Comparison of ENCODE assay signal across 9 mouse cellular contexts in the genomic region with DNA sequence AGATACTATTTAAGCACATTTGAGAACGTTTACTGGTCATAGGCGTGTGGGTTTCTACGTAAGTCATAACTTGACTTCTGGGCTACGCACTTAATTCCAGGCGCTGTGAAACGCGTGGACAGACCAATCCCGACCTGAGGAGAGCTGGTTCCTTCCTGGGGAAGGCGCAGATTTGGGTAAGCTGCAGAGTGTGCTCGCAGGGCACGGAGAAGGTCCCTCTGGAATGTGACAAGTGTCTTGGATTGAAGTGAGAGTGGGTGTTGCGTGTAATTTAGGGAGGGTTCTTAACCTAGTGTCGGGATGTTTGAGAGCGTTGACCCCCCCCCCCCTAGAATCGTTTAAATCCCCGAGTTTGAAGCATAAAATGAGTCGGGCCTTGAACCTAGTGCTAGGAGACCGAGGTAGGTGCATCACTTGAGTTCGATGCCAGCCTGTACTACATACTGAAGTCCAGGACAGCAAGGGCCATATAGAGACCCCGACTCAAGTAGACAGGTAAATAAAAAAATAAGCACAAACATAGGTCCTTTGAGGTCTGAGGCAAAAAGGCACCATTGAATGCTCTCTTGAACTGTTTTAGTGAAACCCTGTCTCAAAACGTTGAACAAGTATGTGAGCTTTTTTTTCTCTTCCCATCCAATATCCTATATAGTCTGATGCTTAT. TPM values are rescaled to one million over a fixed set of nuclear protein-coding genes. Genes with fewer than 3 reads are reported as not detected.
DNase-seq lines count a peak whose midpoint lies in the region; ATAC-seq and TF ChIP-seq lines count a peak whose summit lies in the region.
"Had no signal": no experiment of that assay in that cellular context is flagged by ENCODE, and none has a peak within 500 bp of the region (broad histone marks: within the 10 kb centered on the region; RNA-seq: fewer than 3 reads in every experiment).

No protein-coding gene starts in this region.

- TF ChIP-seq EP300 in heart, postnatal 0 days (IDR thresholded peaks at IDR 0.05; ENCODE audit: low read depth) = no peak

- H3K4me1 ChIP-seq in heart, postnatal 0 days (ENCODE audit: control insufficient read depth, insufficient read depth) = 0 out of 2 replicates have a peak, but pooled peaks cover 12% of the 10 kb centered on the region
- H3K4me1 ChIP-seq in embryonic facial prominence, embryonic 15.5 days = peaks cover 15% of the 10 kb centered on the region
- H3K4me1 ChIP-seq in limb, embryonic 12.5 days (replicated peaks) = peaks cover 18% of the 10 kb centered on the region
- H3K4me1 ChIP-seq in neural tube, embryonic 13.5 days (replicated peaks) = peaks cover 21% of the 10 kb centered on the region

- no peak for DNase-seq in heart, postnatal 0 days (ENCODE audit: low spot score)
- DNase-seq in heart, adult 8-10 months (ENCODE audit: low spot score) = no peak
- DNase-seq in layer of hippocampus, postnatal 36 days = no peak
- no peak for DNase-seq in gastrocnemius, postnatal 14 days

- no peak overlapping the region for H3K9ac ChIP-seq in heart, postnatal 0 days (replicated peaks; ENCODE audit: low read depth, low read length)
- H3K9ac ChIP-seq in embryonic facial prominence, embryonic 15.5 days = no peak overlapping the region
- peak overlapping the region; percentile 57 for H3K9ac ChIP-seq in limb, embryonic 12.5 days (replicated peaks)
- H3K9ac ChIP-seq in neural tube, embryonic 13.5 days = no peak overlapping the region

- no peaks in the 10 kb centered on the region for H3K36me3 ChIP-seq in heart, postnatal 0 days (replicated peaks; ENCODE audit: control insufficient read depth, insufficient read depth, low read length)
- no peaks in the 10 kb centered on the region for H3K36me3 ChIP-seq in embryonic facial prominence, embryonic 15.5 days
- H3K36me3 ChIP-seq in limb, embryonic 12.5 days = no peaks in the 10 kb centered on the region
- H3K36me3 ChIP-seq in neural tube, embryonic 13.5 days = no peaks in the 10 kb centered on the region

- peak overlapping the region; percentile 22 for H3K4me3 ChIP-seq in heart, postnatal 0 days (ENCODE audit: low read depth, low read length)
- peak overlapping the region; percentile 31 for H3K4me3 ChIP-seq in embryonic facial prominence, embryonic 15.5 days (replicated peaks)
- peak overlapping the region; percentile 45 for H3K4me3 ChIP-seq in limb, embryonic 12.5 days (replicated peaks)
- H3K4me3 ChIP-seq in neural tube, embryonic 13.5 days = peak overlapping the region; percentile 33
- H3K4me3 ChIP-seq: layer of hippocampus, adult 2 months had no signal

- no peak for TF ChIP-seq CTCF in heart, postnatal 0 days (IDR thresholded peaks at IDR 0.05; ENCODE audit: low read depth)

- no peak for ATAC-seq in heart, postnatal 0 days (ENCODE audit: insufficient read depth, low read depth)
- no peak for ATAC-seq in embryonic facial prominence, embryonic 15.5 days (ENCODE audit: insufficient number of reproducible peaks, low FRiP score, low TSS enrichment, low read depth)
- ATAC-seq in limb, embryonic 12.5 days (ENCODE audit: insufficient number of reproducible peaks, insufficient read depth, low FRiP score, low TSS enrichment, low read depth) = no peak
- no peak for ATAC-seq in neural tube, embryonic 13.5 days (ENCODE audit: low read depth)
- no peak for ATAC-seq in monocyte, adult 5-6 weeks (replicated peaks; ENCODE audit: insufficient number of reproducible peaks, low FRiP score, low TSS enrichment, poor library complexity, severe bottlenecking)

- H3K27ac ChIP-seq in heart, postnatal 0 days (ENCODE audit: low read depth) = no peak overlapping the region
- no peak overlapping the region for H3K27ac ChIP-seq in embryonic facial prominence, embryonic 15.5 days (replicated peaks)
- no peak overlapping the region for H3K27ac ChIP-seq in limb, embryonic 12.5 days
- H3K27ac ChIP-seq in neural tube, embryonic 13.5 days (replicated peaks) = no peak overlapping the region
- H3K27ac ChIP-seq: layer of hippocampus, adult 2 months had no signal

- WGBS in heart, postnatal 0 days = 6% methylated on average over 21 of the region's 21 CpGs
- 4% methylated on average over 21 of the region's 21 CpGs for WGBS in embryonic facial prominence, embryonic 15.5 days
- WGBS in limb, embryonic 12.5 days = 3% methylated on average over 21 of the region's 21 CpGs
- WGBS in neural tube, embryonic 13.5 days = 2% methylated on average over 21 of the region's 21 CpGs

- H3K4me2 ChIP-seq in heart, postnatal 0 days (ENCODE audit: low read depth, low read length) = peak overlapping the region; percentile 49
- peak overlapping the region; percentile 55 for H3K4me2 ChIP-seq in embryonic facial prominence, embryonic 15.5 days (replicated peaks)
- peak overlapping the region; percentile 88 for H3K4me2 ChIP-seq in limb, embryonic 12.5 days
- peak overlapping the region; percentile 58 for H3K4me2 ChIP-seq in neural tube, embryonic 13.5 days

- 0 out of 2 replicates have a peak, but pooled peaks cover 15% of the 10 kb centered on the region for H3K27me3 ChIP-seq in heart, postnatal 0 days (ENCODE audit: control insufficient read depth, insufficient read depth, low read length)
- H3K27me3 ChIP-seq in embryonic facial prominence, embryonic 15.5 days = peaks cover 9% of the 10 kb centered on the region; the same call in 1 of the 2 replicates
- peaks cover 34% of the 10 kb centered on the region for H3K27me3 ChIP-seq in limb, embryonic 12.5 days
- peaks cover 35% of the 10 kb centered on the region for H3K27me3 ChIP-seq in neural tube, embryonic 13.5 days

- no peaks in the 10 kb centered on the region for H3K9me3 ChIP-seq in heart, postnatal 0 days (replicated peaks; ENCODE audit: control insufficient read depth, low read length)
- no peaks in the 10 kb centered on the region for H3K9me3 ChIP-seq in embryonic facial prominence, embryonic 15.5 days (replicated peaks)
- no peaks in the 10 kb centered on the region for H3K9me3 ChIP-seq in limb, embryonic 12.5 days
- H3K9me3 ChIP-seq in neural tube, embryonic 13.5 days = no peaks in the 10 kb centered on the region; the same call in 1 of the 2 replicates

- intact Hi-C loops in gastrocnemius, postnatal 14 days (cut with DNase I; ENCODE audit: low total_unique reads) = no loop called here

RNA-seq across cellular contexts. Expression of gene L1td1, which starts 0.9 kb away (rescaled TPM):
- total RNA-seq in heart, postnatal 0 days (2014; rRNA removed; ENCODE audit: low replicate concordance) = 0.11 TPM in 1 of 2 replicates, not detected in the other
- not detected in 2 replicates for polyA plus RNA-seq in heart, postnatal 0 days (2015; fragmentation: Nextera tagmentation; extraction: Ambion mirVana)
- total RNA-seq in heart, adult 8-10 months (2022) = not detected
- polyA plus RNA-seq in embryonic facial prominence, embryonic 15.5 days (2015; fragmentation: Nextera tagmentation; extraction: Ambion mirVana) = 0.07 TPM in 1 of 2 replicates, not detected in the other
- polyA plus RNA-seq in limb, embryonic 12.5 days (2016; fragmentation: Nextera tagmentation; extraction: Ambion mirVana) = 1.1 and 2.7 TPM in 2 replicates
- not detected in 2 replicates for polyA plus RNA-seq in neural tube, embryonic 13.5 days (2015; fragmentation: Nextera tagmentation; extraction: Ambion mirVana)
- not detected for total RNA-seq in layer of hippocampus, postnatal 36 days (2021)
- not detected for total RNA-seq in gastrocnemius, postnatal 14 days (2021)
- total RNA-seq in monocyte, adult 5-6 weeks (2017) = not detected in 3 replicates
- total RNA-seq: layer of hippocampus, adult 2 months had no signal
